Mouse (Mus musculus) CD4-positive helper T cell, adult 2 months (primary cell): Measurements from ENCODE around the gene Ppp3r1.

Source experiments
- DNase-seq: peaks from one replicate; pipeline ENCODE4 v3.0.0-alpha.2; 2012; ENCODE audit warnings: low read depth, missing footprints, low spot score

Gene Ppp3r1

GRCm38 (mm10) chr11:17158858-17159737, at the start of gene Ppp3r1:
Gene Ppp3r1, plus strand, starts transcription at chr11:17159263.
- DNase-seq: peak; percentile 96

- DNase-seq: no peak
Measured at GRCm38 (mm10) chr11:17112419-17113090, 46.5 kb upstream of the Ppp3r1 start.

GRCm38 (mm10) chr11:17126418-17126817, 32.6 kb upstream of the Ppp3r1 start:
- no peak for DNase-seq

GRCm38 (mm10) chr11:17135638-17136037, 23.4 kb upstream of the Ppp3r1 start:
- DNase-seq: no peak

GRCm38 (mm10) chr11:17138306-17139033, 20.6 kb upstream of the Ppp3r1 start:
- no peak for DNase-seq

GRCm38 (mm10) chr11:17159738-17160241, 727 bp downstream of the Ppp3r1 start:
- DNase-seq: peak; percentile 61

DNA sequence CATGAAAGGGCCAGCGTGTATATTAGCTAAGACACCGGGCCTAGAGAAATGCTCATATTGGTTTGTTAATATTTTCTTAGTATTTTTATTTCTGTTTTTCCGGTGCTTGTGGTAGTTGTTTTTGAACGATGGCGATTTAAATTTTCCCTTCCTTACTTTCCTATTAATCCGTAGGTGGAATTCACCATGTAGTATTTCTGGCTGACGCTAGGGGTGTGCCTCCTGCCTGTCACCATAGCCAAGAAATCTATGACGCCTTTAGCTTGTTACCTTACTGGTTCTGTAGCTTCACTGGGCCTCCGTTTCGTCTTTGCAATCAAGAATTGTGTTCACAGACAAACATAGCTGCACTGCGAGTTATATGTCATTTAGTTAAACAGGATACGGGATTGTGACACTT, 1.2 kb downstream of the Ppp3r1 start:
- peak; percentile 78 for DNase-seq

DNA sequence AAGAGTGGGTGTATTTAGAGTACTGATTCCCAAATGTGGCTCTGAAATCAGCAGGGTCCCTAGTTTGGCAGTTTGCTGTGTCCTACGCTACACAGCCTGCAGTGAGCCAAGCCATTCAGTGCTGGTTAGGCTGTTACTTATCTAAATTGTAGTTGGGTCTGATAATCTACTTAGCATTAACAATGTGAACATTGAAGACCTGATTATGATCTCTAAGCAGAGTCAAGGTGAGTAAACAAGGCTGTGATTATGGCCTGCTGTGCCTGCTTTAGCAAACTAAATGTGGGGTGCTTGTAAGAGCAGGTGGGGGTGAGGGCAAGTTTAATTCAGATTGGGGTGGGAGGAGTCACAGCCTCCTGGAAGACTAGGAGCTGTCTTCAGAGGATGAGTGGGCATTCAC, 4.9 kb downstream of the Ppp3r1 start:
- DNase-seq: no peak

GRCm38 (mm10) chr11:17166627-17167026, 7.6 kb downstream of the Ppp3r1 start:
- DNase-seq: no peak

DNA sequence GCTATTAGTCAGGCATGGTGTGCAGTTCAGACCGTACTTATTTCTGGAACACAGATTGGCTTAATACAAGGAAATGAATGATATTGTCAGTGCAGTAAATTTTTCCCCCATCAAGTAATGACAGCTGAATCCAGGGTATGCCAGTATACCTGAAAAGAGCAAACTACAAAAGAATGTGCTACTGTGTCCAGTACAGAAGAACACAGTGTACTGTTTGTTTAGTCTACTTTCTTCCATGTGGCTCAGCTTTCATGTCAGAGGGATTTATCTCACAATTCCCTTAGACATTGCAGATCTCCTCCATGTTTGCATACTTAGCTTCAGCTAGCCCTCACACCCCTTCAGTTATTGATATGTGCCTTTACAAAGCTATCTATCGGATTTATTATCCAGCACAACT, 10.2 kb downstream of the Ppp3r1 start:
- DNase-seq: no peak

GRCm38 (mm10) chr11:17170938-17171729, 12.1 kb downstream of the Ppp3r1 start:
- no peak for DNase-seq

DNA sequence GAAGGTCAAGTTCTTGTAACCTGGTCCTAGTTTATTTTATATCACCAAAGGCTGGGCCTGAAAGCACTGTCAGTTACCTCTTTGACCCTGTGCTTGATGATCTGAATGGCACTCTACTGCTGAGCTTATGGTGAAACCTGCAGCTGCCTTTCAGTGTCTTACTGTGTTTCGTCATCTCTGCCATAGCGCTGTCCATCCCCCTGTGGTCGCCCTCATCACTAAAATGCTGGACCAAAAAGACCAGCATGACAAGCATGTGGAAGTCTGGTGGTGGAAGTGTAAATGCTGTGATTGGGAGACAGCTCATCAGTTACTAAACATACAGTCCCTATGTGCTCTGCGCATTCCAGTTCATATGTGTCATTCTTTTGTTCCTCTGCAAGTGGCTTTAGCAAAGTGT, 13.2 kb downstream of the Ppp3r1 start:
- no peak for DNase-seq

GRCm38 (mm10) chr11:17176638-17177037, 17.6 kb downstream of the Ppp3r1 start:
- peak; percentile 20 for DNase-seq

DNA sequence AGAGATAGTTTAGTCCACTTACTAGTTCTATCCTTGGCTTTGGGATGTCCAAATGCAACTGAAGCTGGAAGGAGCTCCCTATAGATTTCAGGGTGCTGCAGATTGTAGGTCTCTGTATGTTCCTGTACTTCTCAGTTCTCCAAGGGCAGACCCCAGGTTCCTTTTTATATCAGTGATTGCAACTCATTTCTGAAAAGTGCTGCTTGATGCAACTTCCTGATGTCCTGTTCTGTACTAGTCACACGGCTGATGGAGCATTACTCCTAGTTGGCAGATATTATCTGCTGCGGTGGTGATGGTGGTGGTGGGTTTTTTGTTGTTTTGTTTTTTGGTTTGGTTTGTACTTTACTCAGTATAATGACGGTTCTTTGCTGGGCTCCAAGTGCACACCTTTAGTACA, 21.7 kb downstream of the Ppp3r1 start:
- no peak for DNase-seq

GRCm38 (mm10) chr11:17181807-17182206, 22.7 kb downstream of the Ppp3r1 start, which contains the start of gene Wdr92:
Gene Wdr92, plus strand, starts transcription at chr11:17182107.
- DNase-seq: no peak

DNA sequence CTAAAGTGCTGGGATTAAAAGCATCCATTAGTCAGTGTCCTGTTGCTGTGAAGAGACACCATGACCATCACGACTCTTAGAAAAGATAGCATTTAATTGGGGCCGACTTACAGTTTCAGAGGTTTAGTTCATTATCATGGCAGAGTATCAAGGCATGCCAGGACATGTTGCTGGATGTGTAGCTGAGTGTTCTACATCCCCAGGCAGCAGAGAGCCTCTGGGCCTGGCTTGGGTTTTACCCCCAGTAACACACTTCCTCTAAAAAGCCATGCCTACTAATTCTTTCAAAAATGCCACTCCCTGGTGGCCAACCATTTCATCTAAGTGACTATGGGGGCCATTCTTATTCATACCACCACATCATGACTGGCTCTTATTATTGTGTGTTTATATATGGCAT, 24.1 kb downstream of the Ppp3r1 start:
- no peak for DNase-seq

DNA sequence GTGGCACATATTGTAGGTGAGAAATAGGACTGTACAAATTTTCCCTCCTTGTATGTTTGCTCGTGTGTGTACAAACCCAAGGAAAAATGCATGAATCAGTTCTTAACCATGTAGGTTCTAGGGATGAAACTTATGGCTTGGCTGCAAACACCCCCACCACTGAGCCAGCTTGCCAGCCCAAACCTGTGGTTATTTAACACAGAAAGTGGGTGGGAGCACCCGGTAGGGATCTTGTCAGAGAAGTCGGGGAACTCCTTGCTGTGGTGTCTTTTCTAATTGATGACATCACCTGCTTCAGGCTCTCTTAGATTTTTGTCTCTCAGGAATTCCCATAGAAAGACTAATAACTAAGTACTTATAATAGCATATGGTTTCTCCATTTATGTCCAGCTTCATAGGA, 28.6 kb downstream of the Ppp3r1 start:
- no peak for DNase-seq

GRCm38 (mm10) chr11:17188786-17189185, 29.7 kb downstream of the Ppp3r1 start:
- DNase-seq: no peak

DNA sequence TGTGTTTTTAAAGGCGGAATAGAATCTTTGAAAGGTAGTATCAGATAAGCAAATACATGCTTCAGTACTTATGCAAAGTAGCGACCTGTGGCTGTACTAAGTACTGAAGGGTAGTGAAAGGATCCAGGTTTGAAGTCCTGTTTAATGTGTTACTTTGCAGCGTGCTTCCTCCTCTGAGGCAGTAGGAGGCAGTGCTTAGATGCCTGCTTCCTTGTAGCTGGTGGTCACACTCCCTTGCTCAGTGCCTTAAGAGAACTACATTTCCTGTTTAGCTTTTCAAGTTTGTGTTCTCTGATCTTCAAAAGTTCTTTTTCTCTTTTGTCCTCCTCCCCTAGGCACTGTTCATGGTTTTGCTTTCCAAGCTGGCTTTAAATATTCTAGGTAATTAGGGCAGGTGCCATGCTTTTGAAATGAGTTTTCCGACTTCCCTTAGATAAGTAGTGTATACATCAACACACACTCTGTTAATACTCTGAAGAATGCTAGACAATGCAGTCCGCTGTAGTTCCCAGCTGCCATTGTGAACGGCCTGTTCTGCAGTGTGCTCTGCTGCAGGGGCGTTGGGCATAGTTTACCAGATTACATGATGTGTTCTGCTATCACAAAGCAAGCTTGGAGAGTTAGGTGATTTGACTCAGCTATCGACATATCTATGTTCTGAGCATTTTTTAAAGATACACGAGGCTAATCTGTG, 33.2 kb downstream of the Ppp3r1 start:
- peak; percentile 75 for DNase-seq

GRCm38 (mm10) chr11:17199170-17199569, 40.1 kb downstream of the Ppp3r1 start:
- no peak for DNase-seq
